Mouse (Mus musculus): ENCODE data around the gene Clip2.
"Not testable (repeated sequence)": the region's sequence is repeated elsewhere in the genome, so short reads cannot be mapped to it uniquely, and the experiment has no call there.

The Clip2 gene

DNA sequence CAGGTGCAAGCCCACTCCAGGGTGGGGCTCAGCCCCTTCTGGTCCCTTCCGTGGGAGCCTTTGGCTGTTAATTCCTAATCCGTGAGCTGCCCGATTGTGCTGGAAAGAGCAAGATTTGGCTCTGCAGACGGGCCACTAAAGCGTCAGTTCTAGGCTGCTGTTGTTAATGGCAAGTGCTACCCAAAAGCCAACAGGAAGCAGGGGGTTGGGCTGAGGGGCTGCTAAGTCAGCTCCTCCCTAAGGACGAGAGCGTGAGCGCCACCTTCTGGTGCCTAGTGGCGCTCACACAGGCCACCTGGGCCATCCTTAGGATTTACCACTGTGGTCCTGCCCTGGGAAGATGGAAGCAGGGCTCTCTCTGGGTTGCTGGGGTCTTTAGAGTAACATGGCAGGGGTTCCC, 62.7 kb downstream of the Clip2 start:
- DNase-seq (ENCODE audit: low read depth) = no peak

GRCm38 (mm10) chr5:134488596-134488995, 63.6 kb downstream of the Clip2 start:
- DNase-seq (ENCODE audit: low read depth) = no peak

DNA sequence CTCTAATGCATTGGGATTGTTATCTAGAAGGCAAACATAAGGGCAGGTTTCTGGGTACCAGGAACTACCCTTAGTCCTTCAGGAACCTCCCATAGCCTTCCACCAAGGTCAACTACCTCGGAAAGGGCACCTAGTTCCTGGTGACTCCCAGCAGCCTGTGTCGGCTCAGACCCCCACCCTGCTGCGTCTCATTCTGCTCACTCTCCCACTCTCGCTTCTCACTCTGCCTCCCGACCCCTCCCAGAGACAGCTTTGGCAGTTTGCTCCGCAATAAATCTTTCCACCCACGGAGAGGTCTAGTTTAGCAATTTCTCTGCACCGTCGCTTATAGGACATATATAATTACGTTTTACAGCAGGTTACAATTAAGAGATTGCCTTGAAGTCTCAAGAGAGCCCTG, 64.2 kb downstream of the Clip2 start:
- DNase-seq (ENCODE audit: low read depth) = no peak

- peak; percentile 53 for DNase-seq (ENCODE audit: low read depth)
These were observed 66.2 kb downstream of the Clip2 start for GRCm38 (mm10) chr5:134485900-134486665.

- no peak for DNase-seq (ENCODE audit: low read depth)
These were observed 67.0 kb downstream of the Clip2 start for GRCm38 (mm10) chr5:134485183-134485730.

DNA sequence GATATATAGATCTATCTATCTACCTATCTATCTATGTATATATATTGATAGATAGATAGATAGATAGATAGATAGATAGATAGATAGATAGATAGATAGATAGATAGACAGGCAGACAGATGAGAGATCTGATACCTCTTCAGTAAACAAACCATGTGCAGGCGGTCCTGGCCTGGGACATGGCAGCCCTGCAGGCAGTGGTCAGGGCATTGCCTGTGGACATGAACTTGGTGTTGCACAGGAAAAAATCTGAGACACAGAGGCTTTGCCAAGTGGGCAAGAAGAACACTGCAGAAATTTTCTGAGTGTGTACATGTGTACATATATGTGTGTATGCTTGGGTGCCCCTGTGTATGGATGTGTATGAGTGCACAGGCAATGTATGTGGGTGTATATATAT, 68.9 kb downstream of the Clip2 start:
- no peak for DNase-seq (ENCODE audit: low read depth)

- DNase-seq (ENCODE audit: low read depth) = no peak
These were observed 69.9 kb downstream of the Clip2 start for GRCm38 (mm10) chr5:134482331-134482730.

GRCm38 (mm10) chr5:134478886-134479285, 73.3 kb downstream of the Clip2 start:
- DNase-seq (ENCODE audit: low read depth) = not testable (repeated sequence)

DNA sequence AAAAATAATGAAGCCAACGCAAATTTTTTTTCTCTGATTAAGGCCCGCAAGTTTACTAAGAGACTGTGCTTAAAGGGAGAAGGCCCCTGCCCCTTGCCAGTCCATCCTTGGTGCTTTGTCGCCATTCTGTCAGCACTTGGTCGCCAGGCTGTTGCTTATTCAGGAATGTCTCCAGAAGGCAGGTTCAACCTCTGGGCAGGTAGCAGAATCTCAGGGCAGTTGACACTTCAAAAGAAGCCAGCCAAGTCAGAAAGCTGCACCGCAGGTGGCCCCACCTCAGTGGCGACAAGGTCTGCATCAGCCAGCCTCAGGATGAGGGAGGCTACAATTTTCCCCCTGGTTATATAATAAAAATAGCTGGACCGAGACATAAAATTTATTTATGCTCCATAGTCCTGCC, 76.5 kb downstream of the Clip2 start:
- not testable (repeated sequence) for DNase-seq (ENCODE audit: low read depth)

DNA sequence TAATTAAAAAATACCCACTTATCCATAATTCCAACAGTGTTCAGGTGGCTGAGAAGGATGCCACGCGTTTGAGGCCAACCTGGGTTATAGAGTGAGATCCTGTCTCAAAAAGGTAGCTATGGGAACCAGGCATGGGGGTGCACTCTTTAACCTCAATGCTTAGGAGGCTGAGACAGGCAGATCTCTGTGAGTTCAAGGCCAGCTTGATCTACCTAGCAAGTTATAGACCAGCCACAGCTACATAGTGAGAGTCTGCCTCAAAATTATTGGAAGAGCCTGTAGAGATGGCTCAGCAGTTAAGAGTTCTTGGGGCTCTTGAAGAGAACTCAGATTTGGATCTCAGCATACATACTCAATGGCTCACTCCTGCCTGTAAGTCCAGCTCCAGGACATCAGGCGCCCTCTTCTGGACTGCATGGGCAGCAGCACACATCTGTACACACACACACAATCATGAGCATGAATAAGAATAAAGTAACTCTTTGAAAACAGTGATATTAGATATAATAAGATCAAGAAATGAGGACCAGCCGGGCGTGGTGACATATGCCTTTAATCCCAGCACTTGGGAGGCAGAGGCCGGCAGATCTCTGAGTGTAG, 77.1 kb downstream of the Clip2 start:
- no peak for DNase-seq (ENCODE audit: low read depth)

DNA sequence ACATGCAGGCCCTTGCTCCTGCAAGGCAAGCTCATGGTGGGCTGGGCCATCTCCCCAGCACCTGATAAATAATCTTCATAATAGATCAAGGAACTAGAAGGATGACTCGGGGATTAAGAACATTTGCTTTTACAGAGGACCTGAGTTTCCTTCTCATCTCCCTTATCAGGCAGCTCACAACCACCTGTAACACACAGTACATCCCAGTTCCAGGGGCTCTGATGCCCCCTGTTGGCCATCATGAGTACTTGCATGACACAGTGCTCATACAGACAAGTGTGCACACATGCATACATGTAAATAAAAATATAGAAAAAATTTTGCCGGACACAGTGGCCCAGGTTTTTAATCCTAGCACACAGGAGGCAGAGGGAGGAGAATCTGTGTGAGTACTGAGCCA, 78.3 kb downstream of the Clip2 start:
- no peak for DNase-seq (ENCODE audit: low read depth)

- DNase-seq (ENCODE audit: low read depth) = no peak
These were observed 81.6 kb downstream of the Clip2 start for GRCm38 (mm10) chr5:134470538-134471169.

GRCm38 (mm10) chr5:134469559-134470150, 82.6 kb downstream of the Clip2 start:
- no peak for DNase-seq (ENCODE audit: low read depth)

DNA sequence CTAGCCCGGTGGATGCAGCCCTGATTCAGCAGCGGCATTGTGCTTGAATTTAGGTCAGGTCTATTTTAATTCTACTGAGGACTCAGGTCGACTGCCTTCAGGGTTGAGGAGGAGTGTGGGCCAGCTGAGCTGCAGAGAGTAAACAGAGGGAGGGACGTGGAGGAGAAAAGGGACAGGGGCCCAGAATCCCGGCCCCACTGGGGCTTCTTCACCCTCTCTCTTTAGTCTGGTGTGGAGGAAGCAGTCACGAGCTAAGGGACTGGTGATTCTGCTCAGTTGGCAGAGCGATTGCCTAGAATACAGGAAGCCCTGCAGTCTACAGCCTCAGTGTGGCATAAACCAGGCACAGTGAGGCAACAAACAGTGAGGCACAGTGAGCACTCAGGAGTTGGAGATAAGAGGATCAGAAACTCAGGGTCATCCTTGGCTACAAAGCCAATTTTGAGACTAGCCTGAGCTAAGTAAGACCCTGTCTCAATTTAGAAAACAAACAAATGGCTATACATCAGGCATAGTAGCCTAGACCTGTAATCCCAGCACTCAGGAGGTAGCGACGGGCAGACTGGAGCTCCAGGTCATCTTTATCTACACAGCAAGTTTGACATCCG, 84.0 kb downstream of the Clip2 start:
- DNase-seq (ENCODE audit: low read depth) = no peak

DNA sequence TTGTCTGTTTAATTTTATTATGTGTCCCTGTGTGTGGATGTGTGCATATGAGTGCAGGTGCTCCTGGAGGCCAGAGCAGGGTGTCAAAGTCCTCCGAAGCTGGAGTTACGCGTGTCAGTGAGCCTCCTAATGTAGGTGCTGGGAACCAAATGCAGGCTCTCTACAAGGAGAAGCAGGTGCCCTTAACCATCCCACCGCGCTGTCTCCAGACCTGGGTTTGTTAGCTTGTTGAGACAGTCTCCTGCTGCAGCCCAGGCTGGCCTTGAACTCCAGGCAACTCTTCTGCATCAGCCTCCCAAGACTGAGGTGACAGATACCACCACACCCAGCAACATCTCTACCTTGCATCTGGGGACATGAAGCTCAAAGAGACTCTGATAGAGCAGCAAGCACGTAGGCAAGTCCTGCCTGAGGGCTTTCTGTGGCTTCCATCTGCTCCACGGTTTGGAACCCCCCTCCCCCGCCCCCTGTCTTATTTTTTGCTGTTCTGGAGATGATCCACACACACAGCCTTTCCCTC, 85.1 kb downstream of the Clip2 start:
- DNase-seq (ENCODE audit: low read depth) = no peak

GRCm38 (mm10) chr5:134466296-134467029, 85.8 kb downstream of the Clip2 start:
- DNase-seq (ENCODE audit: low read depth) = no peak

DNA sequence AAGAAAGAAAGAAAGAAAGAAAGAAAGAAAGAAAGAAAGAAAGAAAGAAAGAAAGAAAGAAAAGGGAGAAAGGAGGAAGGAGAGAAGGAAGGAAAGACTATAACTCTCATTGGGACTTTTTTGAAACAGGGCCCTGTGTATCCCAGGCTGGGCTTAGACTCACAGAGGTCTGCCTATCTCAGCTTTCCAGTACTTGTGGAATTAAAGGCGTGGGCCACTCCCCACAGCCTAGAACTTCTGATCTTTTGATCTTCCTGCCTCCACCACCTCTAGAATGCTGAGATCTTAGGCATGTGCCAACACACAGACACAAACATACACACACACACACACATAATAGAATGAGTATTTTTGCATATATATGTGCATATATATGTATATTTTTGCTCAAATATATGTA, 87.0 kb downstream of the Clip2 start:
- DNase-seq (ENCODE audit: low read depth) = no peak

DNA sequence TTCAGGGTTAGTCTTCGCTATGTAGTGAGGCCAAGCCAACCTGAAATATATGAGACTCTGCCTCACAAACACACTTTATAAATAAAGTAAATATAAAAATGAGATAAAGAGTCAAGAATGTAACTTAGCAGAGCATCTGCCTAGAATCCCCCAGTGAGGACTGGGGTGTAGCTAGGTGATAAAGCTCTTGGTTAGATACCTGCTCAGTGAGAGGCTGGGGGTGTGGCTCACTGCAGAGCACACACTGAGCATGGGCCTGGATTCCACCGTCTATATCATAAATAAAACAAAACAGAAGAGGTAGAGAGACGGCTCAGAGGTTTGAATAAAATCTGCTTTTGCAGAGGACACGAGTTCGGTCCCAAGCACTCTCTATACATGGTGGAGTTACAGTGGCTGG, 88.0 kb downstream of the Clip2 start:
- no peak for DNase-seq (ENCODE audit: low read depth)

DNA sequence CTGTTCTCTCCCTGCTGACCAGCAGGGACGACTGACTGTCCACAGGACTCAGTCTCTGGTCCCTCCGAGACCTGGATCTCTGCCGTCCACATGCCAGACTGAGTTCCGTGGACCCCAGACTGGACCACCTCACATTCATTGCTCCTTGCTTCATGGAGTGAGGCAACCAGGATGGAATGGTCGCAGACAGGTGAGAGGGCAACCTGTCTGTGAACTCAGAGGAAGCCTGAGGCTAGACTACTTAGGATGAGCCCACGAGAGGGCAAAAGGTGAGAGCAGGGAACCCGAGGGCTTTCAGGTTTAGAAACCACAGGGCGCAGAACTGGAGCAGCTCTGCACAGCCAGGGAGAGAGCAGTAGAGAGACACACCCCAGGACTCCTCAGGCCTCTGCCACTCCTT, 89.5 kb downstream of the Clip2 start:
- no peak for DNase-seq (ENCODE audit: low read depth)

GRCm38 (mm10) chr5:134462316-134462715, 89.9 kb downstream of the Clip2 start:
- no peak for DNase-seq (ENCODE audit: low read depth)

GRCm38 (mm10) chr5:134460546-134460945, 91.7 kb downstream of the Clip2 start:
- no peak for DNase-seq (ENCODE audit: low read depth)

All from fibroblast of lung, adult 2 months (primary cell).